Mouse (Mus musculus): Measurements from ENCODE around the gene Gfap. TPM values are rescaled to one million over a fixed set of nuclear protein-coding genes. Genes with fewer than 3 reads are reported as not detected.

Gfap gene
- 7.4 and 8.3 TPM in 2 replicates for polyA plus RNA-seq (2015; fragmentation: Nextera tagmentation; extraction: Ambion mirVana)

GRCm38 (mm10) chr11:102900763-102901162, at the start of gene Gfap:
Gfap (minus strand) TSS chr11:102900912.
- WGBS (ENCODE audit: insufficient replicate concordance): 6% methylated on average over 7 of the region's 7 CpGs
- H3K9me3 ChIP-seq (replicated peaks; ENCODE audit: control insufficient read depth, low read length): no peaks in the 10 kb centered on the region
- ATAC-seq (ENCODE audit: low read depth): no peak
- no peak within 1 kb of the TSS for H3K9ac ChIP-seq (ENCODE audit: low read depth, low read length)
- peaks cover 10% of the 10 kb centered on the region for H3K4me1 ChIP-seq (ENCODE audit: control insufficient read depth, low read depth, low read length)
- H3K4me3 ChIP-seq (ENCODE audit: low read depth, low read length): no peak within 1 kb of the TSS
- H3K27ac ChIP-seq (ENCODE audit: low read length): no peak within 1 kb of the TSS
- peaks cover 10% of the 10 kb centered on the region for H3K36me3 ChIP-seq (ENCODE audit: control insufficient read depth, insufficient read depth)
- no peak within 1 kb of the TSS for H3K4me2 ChIP-seq (ENCODE audit: low read depth, low read length)
- no peaks in the 10 kb centered on the region for H3K27me3 ChIP-seq (ENCODE audit: control insufficient read depth, insufficient read depth, low read depth, low read length)

GRCm38 (mm10) chr11:102948043-102948961, 47.6 kb upstream of the Gfap start:
- Histone ChIP-seq H3K4me1 (ENCODE audit: control insufficient read depth, low read depth, low read length) (peaks cover 11% of the 10 kb centered on the region), H3K27ac (ENCODE audit: low read length) (no peak overlapping the region), H3K9me3 (replicated peaks; ENCODE audit: control insufficient read depth, low read length) (no peaks in the 10 kb centered on the region), H3K36me3 (ENCODE audit: control insufficient read depth, insufficient read depth) (no peaks in the 10 kb centered on the region), H3K9ac (ENCODE audit: low read depth, low read length) (no peak overlapping the region), H3K27me3 (ENCODE audit: control insufficient read depth, insufficient read depth, low read depth, low read length) (peaks cover 88% of the 10 kb centered on the region), H3K4me3 (ENCODE audit: low read depth, low read length) (peak overlapping the region; percentile 54), H3K4me2 (ENCODE audit: low read depth, low read length) (peak overlapping the region; percentile 56)
- 1% methylated on average over 51 of the region's 51 CpGs for WGBS (ENCODE audit: insufficient replicate concordance)
- ATAC-seq (ENCODE audit: low read depth): no peak

GRCm38 (mm10) chr11:102946992-102947343, 46.3 kb upstream of the Gfap start:
- H3K36me3 ChIP-seq (ENCODE audit: control insufficient read depth, insufficient read depth): no peaks in the 10 kb centered on the region
- H3K27me3 ChIP-seq (ENCODE audit: control insufficient read depth, insufficient read depth, low read depth, low read length): peaks cover 95% of the 10 kb centered on the region
- H3K9ac ChIP-seq (ENCODE audit: low read depth, low read length): no peak overlapping the region
- ATAC-seq (ENCODE audit: low read depth): no peak
- H3K27ac ChIP-seq (ENCODE audit: low read length): no peak overlapping the region
- WGBS (ENCODE audit: insufficient replicate concordance): 4% methylated on average over 8 of the region's 8 CpGs
- H3K4me2 ChIP-seq (ENCODE audit: low read depth, low read length): peak overlapping the region; percentile 46
- H3K9me3 ChIP-seq (replicated peaks; ENCODE audit: control insufficient read depth, low read length): no peaks in the 10 kb centered on the region
- peak overlapping the region; percentile 38; the same call in 1 of the 2 replicates for H3K4me3 ChIP-seq (ENCODE audit: low read depth, low read length)
- H3K4me1 ChIP-seq (ENCODE audit: control insufficient read depth, low read depth, low read length): peaks cover 11% of the 10 kb centered on the region

DNA sequence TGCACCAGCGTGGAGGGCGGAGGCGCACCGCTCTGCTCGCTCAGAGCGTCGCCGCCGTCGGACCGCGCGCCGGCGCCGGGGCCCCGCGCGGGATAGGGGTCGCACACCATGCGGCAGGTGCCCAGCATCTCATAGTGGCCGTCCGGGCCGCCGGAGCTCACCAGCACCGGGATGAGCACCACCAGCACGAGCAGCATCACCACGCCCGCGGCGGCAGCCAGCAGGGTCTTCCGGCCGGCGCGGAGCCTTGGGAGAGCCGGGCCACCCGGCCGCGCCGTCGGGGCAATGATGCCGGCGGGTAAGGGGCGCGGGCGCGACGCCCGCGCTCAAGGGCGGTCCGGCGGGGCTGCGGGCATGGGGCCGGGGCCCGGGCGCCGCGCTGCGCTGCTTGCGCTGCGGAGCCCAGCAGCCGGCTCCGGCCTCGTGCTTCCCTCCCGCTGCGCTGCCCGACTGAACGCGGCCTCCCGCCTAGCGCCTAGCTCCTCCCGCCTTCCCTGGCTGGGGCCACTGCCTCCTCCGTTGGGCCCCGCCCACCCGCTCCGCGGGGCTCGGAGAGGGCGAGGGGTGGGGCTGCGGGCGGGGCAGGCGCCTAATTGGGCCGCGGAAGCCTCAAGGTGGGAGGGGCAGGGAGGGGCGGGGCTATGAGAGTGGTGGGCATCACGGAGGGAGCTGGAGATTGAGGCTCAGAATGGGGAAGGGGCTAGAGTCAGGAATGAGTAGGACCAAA, 45.7 kb upstream of the Gfap start, which contains the start of gene C1ql1:
Gene C1ql1 (minus strand): TSS at position 424 of the 727 bp plus-strand sequence.
- ATAC-seq (ENCODE audit: low read depth): peak; percentile 93
- Histone ChIP-seq H3K4me3 (ENCODE audit: low read depth, low read length) (peak within 1 kb of the TSS; percentile 38), H3K4me1 (ENCODE audit: control insufficient read depth, low read depth, low read length) (peaks cover 11% of the 10 kb centered on the region), H3K36me3 (ENCODE audit: control insufficient read depth, insufficient read depth) (no peaks in the 10 kb centered on the region), H3K9ac (ENCODE audit: low read depth, low read length) (no peak within 1 kb of the TSS), H3K27ac (ENCODE audit: low read length) (no peak within 1 kb of the TSS), H3K27me3 (ENCODE audit: control insufficient read depth, insufficient read depth, low read depth, low read length) (peaks cover 90% of the 10 kb centered on the region), H3K4me2 (ENCODE audit: low read depth, low read length) (peak within 1 kb of the TSS; percentile 46), H3K9me3 (replicated peaks; ENCODE audit: control insufficient read depth, low read length) (no peaks in the 10 kb centered on the region)
- 2% methylated on average over 84 of the region's 87 CpGs for WGBS (ENCODE audit: insufficient replicate concordance)

DNA sequence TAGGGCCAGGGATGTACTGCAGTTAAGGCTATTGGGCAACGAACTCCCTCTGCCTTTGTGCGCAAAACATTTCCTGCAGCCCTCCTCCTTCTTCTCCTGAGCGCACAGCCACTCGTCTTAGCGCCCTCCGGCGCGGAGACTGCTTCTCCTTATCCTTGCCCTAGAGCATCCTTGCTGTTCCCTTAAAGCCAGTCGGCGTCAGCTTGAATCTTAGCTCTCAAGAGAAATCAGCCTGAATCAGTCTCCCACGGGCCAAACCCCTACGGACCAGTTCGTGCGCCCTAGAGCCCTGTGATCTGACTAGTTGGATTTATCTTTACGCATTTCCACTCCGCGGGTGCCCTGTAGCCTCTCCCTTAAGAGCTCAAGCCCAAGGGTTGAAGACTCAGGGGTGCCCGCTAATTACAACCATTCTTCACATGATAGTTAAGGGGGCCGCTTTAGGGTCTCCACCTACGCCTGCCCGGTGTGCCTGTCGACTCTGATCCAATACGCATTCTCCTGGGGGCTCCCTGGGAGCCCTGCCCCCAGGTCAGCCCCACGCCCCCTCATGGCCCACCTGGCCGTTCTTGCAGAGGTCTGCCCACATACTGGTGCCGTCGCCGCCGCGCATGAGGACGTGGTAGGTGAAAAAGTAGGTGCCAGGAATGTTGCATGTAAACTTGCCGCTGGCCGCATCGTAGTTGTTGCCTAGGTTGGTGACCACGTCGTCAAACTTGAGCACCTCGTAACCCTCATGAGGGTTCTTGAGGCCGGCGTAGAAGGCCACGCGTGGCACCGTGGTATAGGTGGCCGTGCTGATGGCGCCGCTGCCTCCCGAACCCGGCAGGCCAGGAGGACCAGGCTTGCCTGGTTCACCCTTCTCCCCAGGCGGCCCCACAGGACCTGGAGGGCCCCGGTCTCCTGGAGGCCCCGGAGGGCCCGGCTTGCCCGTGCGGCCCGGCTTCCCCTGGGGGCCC, 44.9 kb upstream of the Gfap start:
- ATAC-seq (ENCODE audit: low read depth): no peak
- WGBS (ENCODE audit: insufficient replicate concordance): 3% methylated on average over 54 of the region's 54 CpGs
- Histone ChIP-seq H3K4me3 (ENCODE audit: low read depth, low read length) (no peak overlapping the region; the same call in 1 of the 2 replicates), H3K4me2 (ENCODE audit: low read depth, low read length) (peak overlapping the region; percentile 46; the same call in 1 of the 2 replicates), H3K27me3 (ENCODE audit: control insufficient read depth, insufficient read depth, low read depth, low read length) (peaks cover 81% of the 10 kb centered on the region), H3K36me3 (ENCODE audit: control insufficient read depth, insufficient read depth) (no peaks in the 10 kb centered on the region), H3K9me3 (replicated peaks; ENCODE audit: control insufficient read depth, low read length) (no peaks in the 10 kb centered on the region), H3K27ac (ENCODE audit: low read length) (no peak overlapping the region), H3K9ac (ENCODE audit: low read depth, low read length) (no peak overlapping the region), H3K4me1 (ENCODE audit: control insufficient read depth, low read depth, low read length) (peaks cover 11% of the 10 kb centered on the region)

- ATAC-seq (ENCODE audit: low read depth): no peak
- Histone ChIP-seq H3K9ac (ENCODE audit: low read depth, low read length) (no peak overlapping the region), H3K4me2 (ENCODE audit: low read depth, low read length) (no peak overlapping the region), H3K36me3 (ENCODE audit: control insufficient read depth, insufficient read depth) (no peaks in the 10 kb centered on the region), H3K9me3 (replicated peaks; ENCODE audit: control insufficient read depth, low read length) (no peaks in the 10 kb centered on the region), H3K27me3 (ENCODE audit: control insufficient read depth, insufficient read depth, low read depth, low read length) (peaks cover 62% of the 10 kb centered on the region), H3K4me3 (ENCODE audit: low read depth, low read length) (no peak overlapping the region), H3K4me1 (ENCODE audit: control insufficient read depth, low read depth, low read length) (peaks cover 4% of the 10 kb centered on the region), H3K27ac (ENCODE audit: low read length) (no peak overlapping the region)
- 37% methylated on average over 6 of the region's 6 CpGs for whole genome bisulfite sequencing (ENCODE audit: insufficient replicate concordance)
Observed at GRCm38 (mm10) chr11:102941236-102941635, 40.5 kb upstream of the Gfap start.

GRCm38 (mm10) chr11:102939024-102939675, 38.4 kb upstream of the Gfap start:
- H3K4me1 ChIP-seq (ENCODE audit: control insufficient read depth, low read depth, low read length): no peaks in the 10 kb centered on the region; the same call in 1 of the 2 replicates
- peaks cover 44% of the 10 kb centered on the region for H3K27me3 ChIP-seq (ENCODE audit: control insufficient read depth, insufficient read depth, low read depth, low read length)
- no peak overlapping the region for H3K4me2 ChIP-seq (ENCODE audit: low read depth, low read length)
- WGBS (ENCODE audit: insufficient replicate concordance): 15% methylated on average over 13 of the region's 13 CpGs
- no peak overlapping the region for H3K4me3 ChIP-seq (ENCODE audit: low read depth, low read length)
- ATAC-seq (ENCODE audit: low read depth): no peak
- H3K9ac ChIP-seq (ENCODE audit: low read depth, low read length): no peak overlapping the region
- no peaks in the 10 kb centered on the region for H3K36me3 ChIP-seq (ENCODE audit: control insufficient read depth, insufficient read depth)
- no peaks in the 10 kb centered on the region for H3K9me3 ChIP-seq (replicated peaks; ENCODE audit: control insufficient read depth, low read length)
- no peak overlapping the region for H3K27ac ChIP-seq (ENCODE audit: low read length)
